1 mouse cellular context compared by ENCODE assay signal in the genomic region with DNA sequence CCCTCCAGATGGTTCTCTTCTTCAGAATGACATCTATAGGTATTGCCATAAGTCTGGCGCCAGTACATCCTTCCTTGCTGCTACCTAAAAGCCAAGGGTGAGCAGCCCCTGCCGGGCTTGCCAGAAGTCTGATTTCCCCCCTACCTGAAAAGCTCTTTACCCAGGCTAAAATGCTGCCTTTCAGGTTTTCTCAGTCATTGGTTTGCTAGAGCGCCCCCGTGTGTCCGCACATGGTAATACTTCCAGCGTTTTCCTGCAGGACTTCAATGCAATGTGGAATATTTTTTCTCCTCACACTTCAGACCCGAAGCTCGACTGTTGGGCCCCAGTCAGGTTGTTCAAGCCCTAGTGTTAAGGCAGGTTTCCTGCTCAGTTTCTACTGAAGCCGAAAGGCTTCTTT.
TF ChIP-seq lines count a peak whose summit lies in the region.

No protein-coding gene starts in this region.

TF ChIP-seq in MEL, 35 proteins besides CTCF, POLR2A, EP300 and RAD21:
- no peak for TF ChIP-seq HCFC1 (IDR thresholded peaks at IDR 0.05; ENCODE audit: low read depth, low read length)
- TF ChIP-seq SMC3 (IDR thresholded peaks at IDR 0.05; ENCODE audit: low read depth, low read length): peak; percentile 43
